Mouse (Mus musculus) CH12.LX (cell line): ENCODE measurements around the gene Tada2a. TPM values are rescaled to one million over a fixed set of nuclear protein-coding genes. Genes with fewer than 3 reads are reported as not detected.

Source experiments
- DNase-seq: peaks from one replicate; pipeline ENCODE4 v3.0.0-alpha.2; 2013; ENCODE audit errors: extremely low read depth
- H3K27ac ChIP-seq: 2 replicates; pipeline ENCODE4 v1.5.1; 2012; ENCODE audit warnings: low read depth, mild to moderate bottlenecking, control low read depth, moderate library complexity; ENCODE audit not compliant: insufficient read depth
- H3K27me3 ChIP-seq: replicated peaks from 2 replicates; pipeline ENCODE3; 2012; ENCODE audit warnings: inconsistent platforms
- H3K36me3 ChIP-seq, 2 experiments: replicated peaks in 1 of 2; 2 replicates each; pipeline versions ENCODE3 to v1.6.1; 2012; ENCODE audit warnings: inconsistent platforms in 1 of 2, low read length in 1 of 2, mild to moderate bottlenecking in 1 of 2, mixed read lengths in 1 of 2, moderate library complexity in 1 of 2; ENCODE audit not compliant: control insufficient read depth in 1 of 2, insufficient read depth in 1 of 2
- H3K4me1 ChIP-seq, 2 experiments: 2 replicates each; pipeline ENCODE4 v1.6.1; 2012; ENCODE audit warnings: inconsistent platforms in 1 of 2, moderate library complexity in 1 of 2; ENCODE audit not compliant: insufficient read depth in 2 of 2, control insufficient read depth in 1 of 2
- H3K4me2 ChIP-seq: 2 replicates; pipeline ENCODE4 v1.6.1; 2012; ENCODE audit warnings: low read depth, mild to moderate bottlenecking, control low read depth; ENCODE audit not compliant: poor library complexity, insufficient read depth, severe bottlenecking
- H3K4me3 ChIP-seq, 3 experiments: fragments of 150-350 bp in 1 of 3; sonication (generic) in 1 of 3; replicated peaks in 1 of 3; 2 replicates each; pipeline versions ENCODE3 to v1.5.1; 2011 to 2012; ENCODE audit warnings: low read depth in 2 of 3, low read length in 2 of 3, mild to moderate bottlenecking in 2 of 3, moderate library complexity in 2 of 3, control low read depth in 1 of 3, improper control_type of control experiment in 1 of 3, inconsistent platforms in 1 of 3, mixed read lengths in 1 of 3; ENCODE audit not compliant: poor library complexity in 1 of 3
- H3K79me2 ChIP-seq: replicated peaks from 2 replicates; pipeline ENCODE4 v1.6.1; 2012; ENCODE audit warnings: mild to moderate bottlenecking, moderate library complexity; ENCODE audit not compliant: control insufficient read depth, poor library complexity, insufficient read depth, severe bottlenecking; ENCODE audit errors: extremely low read depth
- H3K9ac ChIP-seq: 2 replicates; pipeline ENCODE4 v1.6.1; 2012; ENCODE audit warnings: low read depth, mild to moderate bottlenecking, control low read depth, moderate library complexity; ENCODE audit not compliant: insufficient read depth
- H3K9me3 ChIP-seq: replicated peaks from 2 replicates; pipeline ENCODE3; 2012; ENCODE audit warnings: low read length, inconsistent platforms, mixed read lengths
- BHLHE40 ChIP-seq: IDR thresholded peaks from 2 replicates; pipeline ENCODE4 v1.6.1; 2011; ENCODE audit warnings: mild to moderate bottlenecking, low read depth, low read length, improper control_type of control experiment
- CTCF ChIP-seq, 2 experiments: IDR thresholded peaks in 1 of 2; conservative IDR thresholded peaks in 1 of 2; 2 replicates each; pipeline ENCODE4 v1.5.1; 2011 to 2012; ENCODE audit warnings: low read depth in 2 of 2, low read length in 2 of 2, improper control_type of control experiment in 1 of 2, inconsistent platforms in 1 of 2, mild to moderate bottlenecking in 1 of 2, moderate library complexity in 1 of 2
- EP300 ChIP-seq: IDR thresholded peaks from 2 replicates; pipeline ENCODE4 v1.6.1; 2011; ENCODE audit warnings: low read length, improper control_type of control experiment
- ETS1 ChIP-seq: conservative IDR thresholded peaks from 2 replicates; pipeline ENCODE4 v1.6.1; 2012; ENCODE audit warnings: low read depth, mild to moderate bottlenecking, inconsistent platforms, low read length, improper control_type of control experiment, moderate library complexity
- GABPA ChIP-seq: IDR thresholded peaks from 2 replicates; pipeline ENCODE4 v1.6.1; 2012; ENCODE audit warnings: low read depth, low read length, improper control_type of control experiment, inconsistent platforms; ENCODE audit not compliant: insufficient replicate concordance
- IRF4 ChIP-seq: IDR thresholded peaks from 2 replicates; pipeline ENCODE4 v1.6.1; 2014; ENCODE audit warnings: low read depth, mild to moderate bottlenecking, inconsistent platforms, low read length, improper control_type of control experiment
- JUN ChIP-seq: IDR thresholded peaks from 2 replicates; pipeline ENCODE4 v1.6.1; 2011; ENCODE audit warnings: low read depth, mild to moderate bottlenecking, low read length, improper control_type of control experiment, moderate library complexity; ENCODE audit not compliant: insufficient read depth
- JUND ChIP-seq: conservative IDR thresholded peaks from 2 replicates; pipeline ENCODE4 v1.6.1; 2011; ENCODE audit warnings: low read depth, low read length, improper control_type of control experiment
- MAFK ChIP-seq: IDR thresholded peaks from 2 replicates; pipeline ENCODE4 v1.6.1; 2011; ENCODE audit warnings: low read length, improper control_type of control experiment; ENCODE audit not compliant: insufficient replicate concordance
- MAX ChIP-seq: IDR thresholded peaks from 2 replicates; pipeline ENCODE4 v1.6.1; 2011; ENCODE audit warnings: low read length, improper control_type of control experiment
- MEF2A ChIP-seq: IDR thresholded peaks from 2 replicates; pipeline ENCODE4 v1.6.1; 2014; ENCODE audit warnings: low read depth, mild to moderate bottlenecking, inconsistent platforms, low read length, improper control_type of control experiment, borderline replicate concordance
- MXI1 ChIP-seq: IDR thresholded peaks from 2 replicates; pipeline ENCODE4 v1.6.1; 2011; ENCODE audit warnings: mild to moderate bottlenecking, low read depth, low read length, improper control_type of control experiment
- NELFE ChIP-seq: IDR thresholded peaks from 2 replicates; pipeline ENCODE4 v1.6.1; 2011; ENCODE audit warnings: low read depth, low read length, improper control_type of control experiment
- PAX5 ChIP-seq: IDR thresholded peaks from 2 replicates; pipeline ENCODE4 v1.6.1; 2012; ENCODE audit warnings: low read length, inconsistent platforms, mixed read lengths
- POLR2A ChIP-seq: IDR thresholded peaks from 2 replicates; pipeline ENCODE4 v1.6.1; 2011; ENCODE audit warnings: low read depth, mild to moderate bottlenecking, improper control_type of control experiment, low read length
- POLR2AphosphoS2 ChIP-seq: IDR thresholded peaks from 2 replicates; pipeline ENCODE4 v1.6.1; 2011; ENCODE audit warnings: low read depth, low read length, improper control_type of control experiment
- RAD21 ChIP-seq: IDR thresholded peaks from 2 replicates; pipeline ENCODE4 v1.6.1; 2011; ENCODE audit warnings: low read depth, mild to moderate bottlenecking, low read length, improper control_type of control experiment, moderate library complexity
- RCOR1 ChIP-seq: conservative IDR thresholded peaks from 2 replicates; pipeline ENCODE4 v1.6.1; 2012; ENCODE audit warnings: low read depth, mild to moderate bottlenecking, inconsistent platforms, low read length, improper control_type of control experiment
- SIN3A ChIP-seq: IDR thresholded peaks from 2 replicates; pipeline ENCODE4 v1.6.1; 2012; ENCODE audit warnings: low read length, improper control_type of control experiment, inconsistent platforms
- TCF12 ChIP-seq: IDR thresholded peaks from 2 replicates; pipeline ENCODE4 v1.6.1; 2014; ENCODE audit warnings: low read depth, mild to moderate bottlenecking, inconsistent platforms, low read length, improper control_type of control experiment
- ZC3H11A ChIP-seq: IDR thresholded peaks from 2 replicates; pipeline ENCODE4 v1.6.1; 2012; ENCODE audit warnings: low read depth, mild to moderate bottlenecking, inconsistent platforms, low read length, improper control_type of control experiment
- ZKSCAN1 ChIP-seq: IDR thresholded peaks from 2 replicates; pipeline ENCODE4 v1.6.1; 2012; ENCODE audit warnings: low read depth, inconsistent platforms, low read length, improper control_type of control experiment, borderline replicate concordance
- ZNF384 ChIP-seq: IDR thresholded peaks from 2 replicates; pipeline ENCODE4 v1.6.1; 2012; ENCODE audit warnings: low read depth, low read length, improper control_type of control experiment, inconsistent platforms
- dilution Hi-C: fragments of 300-500 bp; cut with MboI; formaldehyde crosslinking; loops from 2 replicates; pipeline ENCODE4 v1.14.3; 2020; ENCODE audit warnings: low sequenced_read_pairs; ENCODE audit not compliant: extremely low pct_unique_long_range_greater_than_20kb, extremely low pct_ligation_motif_present
- in situ Hi-C: fragments of 300-500 bp; cut with MboI; formaldehyde crosslinking; loops from 3 replicates; pipeline ENCODE4 v1.14.3; 2019; ENCODE audit warnings: low sequenced_read_pairs, low pct_ligation_motif_present, low pct_unique_long_range_greater_than_20kb, mixed read lengths
- polyA plus RNA-seq: library from polyadenylated mRNA; unstranded; fragments of >175 nt; gene quantifications from 2 replicates; pipeline ENCODE4 v1.2.1, GENCODE M21; 2012; ENCODE audit warnings: low read depth; ENCODE audit not compliant: insufficient read length
- total RNA-seq, 2 experiments: library from RNA; depleted of rRNA; stranded (reverse); fragments of 300-350 nt in 1 of 2; fragments of >200 nt in 1 of 2; gene quantifications; 2 replicates each; pipeline ENCODE4 v1.2.3; 2012 to 2014

The Tada2a gene
- total and polyA plus RNA-seq, 3 experiments, result 34.1 to 66.1 (median 37.5) TPM

DNA sequence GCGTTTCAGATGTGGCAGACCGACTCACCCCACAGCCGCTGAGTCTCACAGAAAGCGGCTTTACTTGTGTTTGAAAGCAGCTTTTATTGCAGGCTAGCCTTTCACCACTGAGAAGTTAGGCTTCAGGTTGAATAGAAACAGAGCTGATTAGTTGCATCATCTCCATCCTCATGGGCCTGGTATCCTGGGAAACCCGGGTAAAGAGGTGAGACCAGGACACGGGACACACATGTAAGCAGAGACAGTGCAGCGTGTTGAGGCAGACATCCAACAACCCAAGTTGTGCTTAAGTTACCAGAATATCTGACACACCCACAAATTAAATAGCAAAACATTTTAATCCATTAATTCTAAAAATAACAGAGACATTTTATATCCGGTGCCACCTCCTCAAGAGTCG lies 50.8 kb downstream of the Tada2a start:
- dilution Hi-C loops (no loop called here), in situ Hi-C loops (no loop called here)
- DNase-seq, result no peak
- no peaks in the 10 kb centered on the region for H3K79me2 ChIP-seq
- peaks cover 9 to 19% of the 10 kb centered on the region in 2 experiments for H3K4me1 ChIP-seq
- H3K27me3 ChIP-seq, result no peaks in the 10 kb centered on the region
- H3K27ac ChIP-seq, result no peak overlapping the region
- H3K9me3 ChIP-seq, result no peaks in the 10 kb centered on the region
- TF ChIP-seq ZC3H11A, result no peak
- H3K36me3 ChIP-seq, result peaks cover 27 to 59% of the 10 kb centered on the region in 2 experiments
- H3K9ac ChIP-seq, result no peak overlapping the region
- no peak overlapping the region for H3K4me2 ChIP-seq
- H3K4me3 ChIP-seq, result no peak overlapping the region

- no peaks in the 10 kb centered on the region for H3K27me3 ChIP-seq
- no peak overlapping the region for H3K9ac ChIP-seq
- no peak overlapping the region for H3K4me2 ChIP-seq
- no peaks in the 10 kb centered on the region for H3K79me2 ChIP-seq
- peaks cover 14 to 34% of the 10 kb centered on the region in 2 experiments for H3K4me1 ChIP-seq
- H3K36me3 ChIP-seq, result peaks cover 23 to 45% of the 10 kb centered on the region in 2 experiments
- H3K27ac ChIP-seq, result no peak overlapping the region
- TF ChIP-seq POLR2AphosphoS2, result no peak
- TF ChIP-seq SIN3A, result no peak
- no peak for TF ChIP-seq EP300
- no peak for TF ChIP-seq RAD21
- no peak for TF ChIP-seq ZKSCAN1
- TF ChIP-seq CTCF (conservative IDR thresholded peaks at IDR 0.05 in 1 of 2, IDR thresholded peaks at IDR 0.05 in 1 of 2; ENCODE audit: low read depth in 2 of 2, low read length in 2 of 2), result no peak
- dilution Hi-C loops, result no loop called here
- H3K9me3 ChIP-seq, result no peaks in the 10 kb centered on the region
- no peak overlapping the region for H3K4me3 ChIP-seq
- in situ Hi-C loops, result no loop called here
- no peak for DNase-seq
These were observed 52.4 kb downstream of the Tada2a start for GRCm38 (mm10) chr11:84077008-84077407.

- H3K27ac ChIP-seq, result peak overlapping the region; percentile 92
- H3K27me3 ChIP-seq, result no peaks in the 10 kb centered on the region
- H3K79me2 ChIP-seq, result no peaks in the 10 kb centered on the region
- H3K36me3 ChIP-seq, result peaks cover 6 to 19% of the 10 kb centered on the region in 2 experiments
- H3K4me2 ChIP-seq, result peak overlapping the region; percentile 39
- no peaks in the 10 kb centered on the region for H3K9me3 ChIP-seq
- peak overlapping the region; percentile 36 for H3K9ac ChIP-seq
- dilution Hi-C loops (no loop called here), in situ Hi-C loops (loop anchor here (5.0 kb wide), 1 partner anchor 33 kb away; no protein-coding TSS in a partner anchor)
- peak; percentile 64 for DNase-seq
- H3K4me1 ChIP-seq, result peaks cover 22 to 60% of the 10 kb centered on the region in 2 experiments
- no peak overlapping the region for H3K4me3 ChIP-seq
- TF ChIP-seq NELFE (no peak), MAX (no peak), PAX5 (no peak), SIN3A (peak; percentile 67), JUND (peak; percentile 69; the same call in 1 of the 2 replicates), JUN (peak; percentile 52; the same call in 1 of the 2 replicates), MAFK (no peak; the same call in 1 of the 2 replicates), RCOR1 (no peak), ETS1 (peak; percentile 72; the same call in 1 of the 2 replicates), POLR2A (no peak), MXI1 (peak; percentile 59; the same call in 1 of the 2 replicates), GABPA (no peak), BHLHE40 (peak; percentile 46), MEF2A (peak; percentile 57; the same call in 1 of the 2 replicates), TCF12 (peak; percentile 70; the same call in 1 of the 2 replicates), ZNF384 (0 out of 2 replicates have a peak, but pooled peaks have one; percentile 8), EP300 (peak; percentile 47; the same call in 1 of the 2 replicates), IRF4 (peak; percentile 93), ZC3H11A (no peak)
These were observed 55.3 kb downstream of the Tada2a start for GRCm38 (mm10) chr11:84073816-84074764.
